Mouse (Mus musculus) CH12.LX (cell line): ENCODE results near the gene Gh.

Experiments used
- CTCF ChIP-seq, 2 experiments: IDR thresholded peaks in 1 of 2; conservative IDR thresholded peaks in 1 of 2; 2 replicates each; pipeline ENCODE4 v1.5.1; 2011 to 2012; ENCODE audit warnings: low read depth in 2 of 2, low read length in 2 of 2, improper control_type of control experiment in 1 of 2, inconsistent platforms in 1 of 2, mild to moderate bottlenecking in 1 of 2, moderate library complexity in 1 of 2
- ETS1 ChIP-seq: conservative IDR thresholded peaks from 2 replicates; pipeline ENCODE4 v1.6.1; 2012; ENCODE audit warnings: low read depth, mild to moderate bottlenecking, inconsistent platforms, low read length, improper control_type of control experiment, moderate library complexity
- PAX5 ChIP-seq: IDR thresholded peaks from 2 replicates; pipeline ENCODE4 v1.6.1; 2012; ENCODE audit warnings: low read length, inconsistent platforms, mixed read lengths
- POLR2A ChIP-seq: IDR thresholded peaks from 2 replicates; pipeline ENCODE4 v1.6.1; 2011; ENCODE audit warnings: low read depth, mild to moderate bottlenecking, improper control_type of control experiment, low read length
- RAD21 ChIP-seq: IDR thresholded peaks from 2 replicates; pipeline ENCODE4 v1.6.1; 2011; ENCODE audit warnings: low read depth, mild to moderate bottlenecking, low read length, improper control_type of control experiment, moderate library complexity
- ZMIZ1 ChIP-seq: IDR thresholded peaks from 2 replicates; pipeline ENCODE4 v1.6.1; 2012; ENCODE audit warnings: low read depth, mild to moderate bottlenecking, inconsistent platforms, low read length, improper control_type of control experiment

DNA sequence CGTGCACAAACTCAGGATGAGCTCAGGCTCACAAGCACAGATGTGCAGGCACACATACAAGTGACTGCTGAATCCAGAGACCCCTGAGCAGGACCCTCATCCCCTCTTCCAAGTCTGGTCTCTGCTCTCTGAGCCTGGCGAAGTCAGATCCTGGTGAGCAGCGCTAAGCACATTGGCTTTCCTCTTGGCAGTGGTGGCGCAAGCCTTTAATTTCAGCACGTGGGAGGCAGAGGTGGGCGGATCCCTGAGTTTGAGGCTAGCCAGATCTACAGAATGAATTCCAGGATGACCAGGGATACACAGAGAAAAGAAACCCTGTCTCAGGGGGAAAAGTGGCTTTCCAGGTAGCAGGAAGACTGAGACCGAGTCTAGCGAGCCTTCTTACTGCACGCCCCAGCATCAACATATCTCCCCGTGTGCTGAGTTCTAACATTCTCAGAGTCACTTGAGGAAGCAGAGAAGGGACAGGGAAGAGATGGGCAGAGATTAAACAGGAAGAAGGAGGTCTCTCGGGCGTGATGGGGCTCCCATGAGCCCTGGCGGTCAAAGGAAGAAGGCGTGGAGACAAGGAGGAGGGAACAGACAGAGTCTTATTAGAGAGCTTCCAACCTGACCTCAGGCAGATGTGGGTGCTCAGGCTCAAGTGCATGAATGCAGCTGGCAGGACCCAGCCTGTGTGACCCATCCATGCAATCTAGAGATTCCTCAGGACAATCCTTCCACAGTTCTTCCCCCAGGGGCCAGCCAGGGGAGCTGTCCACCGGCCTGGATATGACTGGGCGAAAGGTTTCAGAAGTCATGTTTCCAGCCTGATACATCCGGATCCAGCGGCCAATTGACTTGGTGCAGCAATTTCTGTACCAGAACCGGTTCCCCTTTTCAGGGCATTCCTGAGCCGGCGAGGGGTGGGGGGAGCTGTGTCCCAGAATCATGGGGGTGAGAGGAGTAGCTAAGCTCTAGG is 17.0 kb upstream of the Gh start:
- TF ChIP-seq CTCF (conservative IDR thresholded peaks at IDR 0.05 in 1 of 2, IDR thresholded peaks at IDR 0.05 in 1 of 2; ENCODE audit: low read depth in 2 of 2, low read length in 2 of 2) (no peak), POLR2A (peak; percentile 60), ZMIZ1 (no peak), ETS1 (no peak), RAD21 (no peak), PAX5 (no peak)
